ENCODE assay signal across 12 mouse cellular contexts in genomic region chr9:75092134-75092533, GRCm38 (mm10).
"Had no signal": no experiment of that assay in that cellular context is flagged by ENCODE, and none has a peak within 500 bp of the region (broad histone marks: within the 10 kb centered on the region; RNA-seq: fewer than 3 reads in every experiment).

No protein-coding gene starts in this region.

- DNase-seq: kidney, adult 11 months; kidney, adult 8-10 months; kidney, postnatal 10 days; kidney, postnatal 36 days; layer of hippocampus, postnatal 36 days; left cerebral cortex, postnatal 4 days; liver, postnatal 0 days; lung, embryonic 14.5 days; thymus, adult 2 months; thymus, postnatal 25 days had no signal

- ATAC-seq: liver, postnatal 0 days; lung, postnatal 0 days; midbrain, embryonic 15.5 days had no signal
